Mouse (Mus musculus) CH12.LX (cell line): ENCODE measurements around the gene Ccnl2.

ENCODE experiments used
- BHLHE40 ChIP-seq: IDR thresholded peaks from 2 replicates; pipeline ENCODE4 v1.6.1; 2011; ENCODE audit warnings: mild to moderate bottlenecking, low read depth, low read length, improper control_type of control experiment
- CTCF ChIP-seq, 2 experiments: IDR thresholded peaks in 1 of 2; conservative IDR thresholded peaks in 1 of 2; 2 replicates each; pipeline ENCODE4 v1.5.1; 2011 to 2012; ENCODE audit warnings: low read depth in 2 of 2, low read length in 2 of 2, improper control_type of control experiment in 1 of 2, inconsistent platforms in 1 of 2, mild to moderate bottlenecking in 1 of 2, moderate library complexity in 1 of 2
- ETS1 ChIP-seq: conservative IDR thresholded peaks from 2 replicates; pipeline ENCODE4 v1.6.1; 2012; ENCODE audit warnings: low read depth, mild to moderate bottlenecking, inconsistent platforms, low read length, improper control_type of control experiment, moderate library complexity
- HCFC1 ChIP-seq: IDR thresholded peaks from 2 replicates; pipeline ENCODE4 v1.6.1; 2012; ENCODE audit warnings: low read depth, mild to moderate bottlenecking, inconsistent platforms, low read length, improper control_type of control experiment
- JUND ChIP-seq: conservative IDR thresholded peaks from 2 replicates; pipeline ENCODE4 v1.6.1; 2011; ENCODE audit warnings: low read depth, low read length, improper control_type of control experiment
- KAT2A ChIP-seq: IDR thresholded peaks from 2 replicates; pipeline ENCODE4 v1.6.1; 2012; ENCODE audit warnings: low read length, improper control_type of control experiment, inconsistent platforms; ENCODE audit not compliant: insufficient replicate concordance
- MAFK ChIP-seq: IDR thresholded peaks from 2 replicates; pipeline ENCODE4 v1.6.1; 2011; ENCODE audit warnings: low read length, improper control_type of control experiment; ENCODE audit not compliant: insufficient replicate concordance
- MAX ChIP-seq: IDR thresholded peaks from 2 replicates; pipeline ENCODE4 v1.6.1; 2011; ENCODE audit warnings: low read length, improper control_type of control experiment
- NELFE ChIP-seq: IDR thresholded peaks from 2 replicates; pipeline ENCODE4 v1.6.1; 2011; ENCODE audit warnings: low read depth, low read length, improper control_type of control experiment
- POLR2A ChIP-seq: IDR thresholded peaks from 2 replicates; pipeline ENCODE4 v1.6.1; 2011; ENCODE audit warnings: low read depth, mild to moderate bottlenecking, improper control_type of control experiment, low read length
- TCF12 ChIP-seq: IDR thresholded peaks from 2 replicates; pipeline ENCODE4 v1.6.1; 2014; ENCODE audit warnings: low read depth, mild to moderate bottlenecking, inconsistent platforms, low read length, improper control_type of control experiment
- UBTF ChIP-seq: IDR thresholded peaks from 2 replicates; pipeline ENCODE4 v1.6.1; 2012; ENCODE audit warnings: low read depth, mild to moderate bottlenecking, inconsistent platforms, low read length, improper control_type of control experiment, moderate library complexity
- USF1 ChIP-seq: IDR thresholded peaks from 2 replicates; pipeline ENCODE4 v1.6.1; 2014; ENCODE audit warnings: low read depth, mild to moderate bottlenecking, inconsistent platforms, low read length, improper control_type of control experiment
- USF2 ChIP-seq: conservative IDR thresholded peaks from 2 replicates; pipeline ENCODE4 v1.6.1; 2011; ENCODE audit warnings: low read depth, low read length, improper control_type of control experiment

GRCm38 (mm10) chr4:155849391-155849790 lies 37.1 kb downstream of the Ccnl2 start:
- no peak for TF ChIP-seq JUND
- no peak for TF ChIP-seq MAFK
- TF ChIP-seq POLR2A, result no peak
- no peak for TF ChIP-seq MAX
- TF ChIP-seq NELFE, result no peak
- TF ChIP-seq CTCF (conservative IDR thresholded peaks at IDR 0.05 in 1 of 2, IDR thresholded peaks at IDR 0.05 in 1 of 2; ENCODE audit: low read depth in 2 of 2, low read length in 2 of 2), result no peak
- TF ChIP-seq USF2, result no peak
- TF ChIP-seq UBTF, result no peak
- TF ChIP-seq BHLHE40, result no peak
- no peak for TF ChIP-seq TCF12
- no peak for TF ChIP-seq KAT2A
- TF ChIP-seq ETS1, result no peak
- no peak for TF ChIP-seq HCFC1
- TF ChIP-seq USF1, result no peak
